Mouse (Mus musculus) kidney, embryonic 15.5 days (tissue): ENCODE measurements around the gene Snx29. TPM values are rescaled to one million over a fixed set of nuclear protein-coding genes. Genes with fewer than 3 reads are reported as not detected.
A peak's percentile ranks its signal among the peaks of the same experiment; 100 is the strongest.
"Not testable (repeated sequence)": the region's sequence is repeated elsewhere in the genome, so short reads cannot be mapped to it uniquely, and the experiment has no call there.

Experiments
- ATAC-seq: fragments of 200-750 bp; cut with Nextera tagmentation; replicated peaks from 2 replicates; pipeline ENCODE4 v1.8.0; 2017; ENCODE audit warnings: moderate TSS enrichment; ENCODE audit not compliant: low FRiP score
- H3K27ac ChIP-seq: fragments of 300-500 bp; sonication (generic); 2 replicates; pipeline ENCODE4 v1.5.1; 2015; ENCODE audit warnings: mild to moderate bottlenecking, inconsistent platforms
- H3K27me3 ChIP-seq: fragments of 300-500 bp; sonication (generic); 2 replicates; pipeline ENCODE4 v1.6.1; 2015; ENCODE audit warnings: inconsistent platforms
- H3K36me3 ChIP-seq: fragments of 300-500 bp; sonication (generic); 2 replicates; pipeline ENCODE4 v1.6.1; 2015; ENCODE audit warnings: inconsistent platforms
- H3K4me1 ChIP-seq: fragments of 300-500 bp; sonication (generic); 2 replicates; pipeline ENCODE4 v1.6.1; 2015; ENCODE audit warnings: inconsistent platforms
- H3K4me2 ChIP-seq: fragments of 300-500 bp; sonication (generic); 2 replicates; pipeline ENCODE4 v1.6.1; 2015; ENCODE audit warnings: moderate library complexity, mild to moderate bottlenecking, inconsistent platforms
- H3K4me3 ChIP-seq: fragments of 300-500 bp; sonication (generic); replicated peaks from 2 replicates; pipeline ENCODE4 v1.5.1; 2015; ENCODE audit warnings: mild to moderate bottlenecking, inconsistent platforms
- H3K9ac ChIP-seq: fragments of 300-500 bp; sonication (generic); 2 replicates; pipeline ENCODE4 v1.6.1; 2015; ENCODE audit warnings: mild to moderate bottlenecking, inconsistent platforms
- H3K9me3 ChIP-seq: fragments of 300-500 bp; sonication (generic); replicated peaks from 2 replicates; pipeline ENCODE4 v1.6.1; 2016; ENCODE audit warnings: inconsistent platforms
- WGBS: fragments of 180-500 bp; shearing (Covaris S2); methylation state at CpG from one replicate; pipeline ENCODE4 v1.1.7; 2015; ENCODE audit warnings: mixed read lengths; 5-methylcytosine and 5-hydroxymethylcytosine counted together
- polyA plus RNA-seq: library from polyadenylated mRNA; unstranded; fragments of >200 nt; fragmentation: Nextera tagmentation; extraction: Ambion mirVana; gene quantifications from 2 replicates; pipeline ENCODE4 v1.2.1, GENCODE M21; 2015

The Snx29 gene
- polyA plus RNA-seq, 1 experiment from 2014 or later: 19.8 TPM

- Histone ChIP-seq H3K4me2 (no peak overlapping the region), H3K9ac (no peak overlapping the region), H3K27me3 (no peaks in the 10 kb centered on the region), H3K4me3 (no peak overlapping the region), H3K9me3 (no peaks in the 10 kb centered on the region), H3K27ac (no peak overlapping the region), H3K4me1 (no peaks in the 10 kb centered on the region; the same call in 1 of the 2 replicates), H3K36me3 (peaks cover 24% of the 10 kb centered on the region)
- 79% methylated on average over 12 of the region's 12 CpGs for WGBS
- ATAC-seq: no peak
These were observed 97.8 kb downstream of the Snx29 start for GRCm38 (mm10) chr16:11420311-11421080.

GRCm38 (mm10) chr16:11422165-11422564 is 99.5 kb downstream of the Snx29 start:
- Histone ChIP-seq H3K27ac (no peak overlapping the region), H3K4me2 (no peak overlapping the region), H3K4me3 (no peak overlapping the region), H3K9ac (no peak overlapping the region), H3K9me3 (no peaks in the 10 kb centered on the region), H3K36me3 (peaks cover 24% of the 10 kb centered on the region), H3K27me3 (no peaks in the 10 kb centered on the region), H3K4me1 (no peaks in the 10 kb centered on the region; the same call in 1 of the 2 replicates)
- ATAC-seq: no peak
- 92% methylated on average over 1 of the region's 1 CpGs for WGBS

GRCm38 (mm10) chr16:11422889-11423610 is 100.3 kb downstream of the Snx29 start:
- no peaks in the 10 kb centered on the region for H3K27me3 ChIP-seq
- no peak overlapping the region for H3K27ac ChIP-seq
- H3K4me2 ChIP-seq: no peak overlapping the region
- H3K4me1 ChIP-seq: no peaks in the 10 kb centered on the region; the same call in 1 of the 2 replicates
- no peak for ATAC-seq
- H3K9me3 ChIP-seq: no peaks in the 10 kb centered on the region
- peaks cover 24% of the 10 kb centered on the region for H3K36me3 ChIP-seq
- 92% methylated on average over 2 of the region's 2 CpGs for WGBS
- H3K4me3 ChIP-seq: no peak overlapping the region
- H3K9ac ChIP-seq: no peak overlapping the region

- H3K9ac ChIP-seq, H3K4me3 ChIP-seq, ATAC-seq, H3K27ac ChIP-seq, H3K4me1 ChIP-seq, H3K9me3 ChIP-seq, H3K4me2 ChIP-seq, H3K27me3 ChIP-seq: not testable (repeated sequence)
- peaks cover 24% of the 10 kb centered on the region for H3K36me3 ChIP-seq
- 93% methylated on average over 2 of the region's 2 CpGs for WGBS
These were observed 101.0 kb downstream of the Snx29 start for GRCm38 (mm10) chr16:11423611-11424297.

- 76% methylated on average over 9 of the region's 9 CpGs for WGBS
These were observed 101.9 kb downstream of the Snx29 start for GRCm38 (mm10) chr16:11424568-11425145.

GRCm38 (mm10) chr16:11425279-11425678 is 102.6 kb downstream of the Snx29 start:
- no peaks in the 10 kb centered on the region for H3K4me1 ChIP-seq
- 40% methylated on average over 7 of the region's 7 CpGs for WGBS
- H3K27ac ChIP-seq: no peak overlapping the region
- H3K9me3 ChIP-seq: no peaks in the 10 kb centered on the region
- 0 out of 2 replicates have a peak, but pooled peaks have one; percentile 37 for ATAC-seq
- no peak overlapping the region for H3K4me2 ChIP-seq
- peaks cover 29% of the 10 kb centered on the region for H3K36me3 ChIP-seq
- no peak overlapping the region for H3K9ac ChIP-seq
- H3K27me3 ChIP-seq: no peaks in the 10 kb centered on the region
- H3K4me3 ChIP-seq: no peak overlapping the region

More at GRCm38 (mm10) chr16:11424568-11425145, 101.9 kb downstream of the Snx29 start:
- H3K9me3 ChIP-seq: no peaks in the 10 kb centered on the region
- no peak overlapping the region for H3K4me3 ChIP-seq
- no peaks in the 10 kb centered on the region for H3K27me3 ChIP-seq
- H3K9ac ChIP-seq: no peak overlapping the region
- H3K4me2 ChIP-seq: no peak overlapping the region
- no peak for ATAC-seq
- peaks cover 28% of the 10 kb centered on the region for H3K36me3 ChIP-seq
- no peaks in the 10 kb centered on the region for H3K4me1 ChIP-seq
- no peak overlapping the region for H3K27ac ChIP-seq

GRCm38 (mm10) chr16:11426810-11427537 is 104.3 kb downstream of the Snx29 start:
- H3K4me3 ChIP-seq: no peak overlapping the region
- H3K4me2 ChIP-seq: no peak overlapping the region
- 64% methylated on average over 8 of the region's 8 CpGs for WGBS
- no peak for ATAC-seq
- no peaks in the 10 kb centered on the region for H3K9me3 ChIP-seq
- H3K27ac ChIP-seq: no peak overlapping the region
- no peak overlapping the region for H3K9ac ChIP-seq
- peaks cover 17% of the 10 kb centered on the region for H3K36me3 ChIP-seq
- no peaks in the 10 kb centered on the region for H3K27me3 ChIP-seq
- H3K4me1 ChIP-seq: no peaks in the 10 kb centered on the region

- WGBS: 92% methylated on average over 3 of the region's 3 CpGs
- Histone ChIP-seq H3K9ac (no peak overlapping the region), H3K4me2 (no peak overlapping the region), H3K4me1 (no peaks in the 10 kb centered on the region), H3K27ac (no peak overlapping the region), H3K36me3 (0 out of 2 replicates have a peak, but pooled peaks cover 4% of the 10 kb centered on the region), H3K27me3 (no peaks in the 10 kb centered on the region), H3K9me3 (no peaks in the 10 kb centered on the region), H3K4me3 (no peak overlapping the region)
- no peak for ATAC-seq
These were observed 107.1 kb downstream of the Snx29 start for GRCm38 (mm10) chr16:11429784-11430183.

- 79% methylated on average over 6 of the region's 6 CpGs for WGBS
- no peak for ATAC-seq
- no peaks in the 10 kb centered on the region for H3K9me3 ChIP-seq
- no peaks in the 10 kb centered on the region for H3K4me1 ChIP-seq
- no peak overlapping the region for H3K4me2 ChIP-seq
- H3K36me3 ChIP-seq: 0 out of 2 replicates have a peak, but pooled peaks cover 4% of the 10 kb centered on the region
- no peak overlapping the region for H3K9ac ChIP-seq
- H3K27me3 ChIP-seq: no peaks in the 10 kb centered on the region
- no peak overlapping the region for H3K4me3 ChIP-seq
- no peak overlapping the region for H3K27ac ChIP-seq
These were observed 107.8 kb downstream of the Snx29 start for GRCm38 (mm10) chr16:11430520-11430919.

- Histone ChIP-seq H3K27ac (no peak overlapping the region), H3K9ac (no peak overlapping the region), H3K27me3 (no peaks in the 10 kb centered on the region), H3K4me1 (no peaks in the 10 kb centered on the region), H3K9me3 (no peaks in the 10 kb centered on the region), H3K4me3 (no peak overlapping the region), H3K4me2 (no peak overlapping the region), H3K36me3 (0 out of 2 replicates have a peak, but pooled peaks cover 4% of the 10 kb centered on the region)
- no peak for ATAC-seq
These were observed 111.1 kb downstream of the Snx29 start for GRCm38 (mm10) chr16:11433779-11434178.

GRCm38 (mm10) chr16:11437641-11438040 is 114.9 kb downstream of the Snx29 start:
- H3K4me2 ChIP-seq: no peak overlapping the region
- no peaks in the 10 kb centered on the region for H3K36me3 ChIP-seq
- no peaks in the 10 kb centered on the region for H3K9me3 ChIP-seq
- WGBS: 79% methylated on average over 3 of the region's 3 CpGs
- no peaks in the 10 kb centered on the region for H3K27me3 ChIP-seq
- no peak overlapping the region for H3K27ac ChIP-seq
- no peak overlapping the region for H3K4me3 ChIP-seq
- no peaks in the 10 kb centered on the region for H3K4me1 ChIP-seq
- no peak overlapping the region for H3K9ac ChIP-seq
- no peak for ATAC-seq
